Mouse (Mus musculus) midbrain, embryonic 14.5 days (tissue): ENCODE measurements at regions not wholly inside any gene's neighbourhood (a gene's known extent, or its start where the extent isn't known, plus 50 kb on each side); places are given as distances from the start of the nearest gene placed in this dataset.

Source experiments
- ATAC-seq: fragments of 200-750 bp; cut with Nextera tagmentation; 2 replicates; pipeline ENCODE4 v1.8.0; 2017; ENCODE audit warnings: moderate number of reproducible peaks, moderate library complexity; ENCODE audit not compliant: low FRiP score, low TSS enrichment
- DNase-seq: peaks from one replicate; pipeline ENCODE4 v3.0.0-alpha.2; 2015
- H3K27ac ChIP-seq: fragments of 300-500 bp; sonication (generic); replicated peaks from 2 replicates; pipeline ENCODE4 v1.5.1; 2014; ENCODE audit warnings: mild to moderate bottlenecking, low read depth, low read length, moderate library complexity
- H3K27me3 ChIP-seq: fragments of 300-500 bp; sonication (generic); 2 replicates; pipeline ENCODE4 v1.6.1; 2014; ENCODE audit warnings: low read length, control low read depth, mixed read lengths; ENCODE audit not compliant: control insufficient read depth, insufficient read depth
- H3K36me3 ChIP-seq: fragments of 300-500 bp; sonication (generic); 2 replicates; pipeline ENCODE4 v1.6.1; 2014; ENCODE audit warnings: low read length, control low read depth; ENCODE audit not compliant: control insufficient read depth, insufficient read depth
- H3K4me1 ChIP-seq: fragments of 300-500 bp; sonication (generic); 2 replicates; pipeline ENCODE4 v1.6.1; 2014; ENCODE audit warnings: mild to moderate bottlenecking, antibody characterized with exemption, low read length, control low read depth; ENCODE audit not compliant: control insufficient read depth, insufficient read depth
- H3K4me2 ChIP-seq: fragments of 300-500 bp; sonication (generic); 2 replicates; pipeline ENCODE4 v1.6.1; 2014; ENCODE audit warnings: mild to moderate bottlenecking, low read length, moderate library complexity
- H3K4me3 ChIP-seq: fragments of 300-500 bp; sonication (generic); replicated peaks from 2 replicates; pipeline ENCODE4 v1.5.1; 2014; ENCODE audit warnings: low read depth, low read length
- H3K9ac ChIP-seq: fragments of 300-500 bp; sonication (generic); replicated peaks from 2 replicates; pipeline ENCODE4 v1.6.1; 2014; ENCODE audit warnings: mild to moderate bottlenecking, low read length, moderate library complexity
- H3K9me3 ChIP-seq: fragments of 300-500 bp; sonication (generic); 2 replicates; pipeline ENCODE4 v1.6.1; 2016; ENCODE audit warnings: low read length, control low read depth, mixed read lengths; ENCODE audit not compliant: control insufficient read depth
- WGBS: fragments of 180-500 bp; shearing (Covaris S2); extraction: QIAGEN DNeasy Blood & Tissue Kit; methylation state at CpG from one replicate; pipeline ENCODE4 v1.1.7; 2014; 5-methylcytosine and 5-hydroxymethylcytosine counted together

- no peaks in the 10 kb centered on the region for H3K9me3 ChIP-seq
- DNase-seq (no peak), ATAC-seq (no peak)
- no peaks in the 10 kb centered on the region for H3K27me3 ChIP-seq
- no peak overlapping the region for H3K9ac ChIP-seq
- WGBS: 96% methylated on average over 2 of the region's 2 CpGs
- H3K36me3 ChIP-seq: no peaks in the 10 kb centered on the region
- no peak overlapping the region for H3K4me3 ChIP-seq
- no peaks in the 10 kb centered on the region for H3K4me1 ChIP-seq
- no peak overlapping the region for H3K27ac ChIP-seq
- H3K4me2 ChIP-seq: no peak overlapping the region
These were observed 117.9 kb downstream of the Maf start for GRCm38 (mm10) chr8:115589721-115590120.

- no peak for ATAC-seq
These were observed 118.5 kb downstream of the Maf start for GRCm38 (mm10) chr8:115589076-115589475.

DNA sequence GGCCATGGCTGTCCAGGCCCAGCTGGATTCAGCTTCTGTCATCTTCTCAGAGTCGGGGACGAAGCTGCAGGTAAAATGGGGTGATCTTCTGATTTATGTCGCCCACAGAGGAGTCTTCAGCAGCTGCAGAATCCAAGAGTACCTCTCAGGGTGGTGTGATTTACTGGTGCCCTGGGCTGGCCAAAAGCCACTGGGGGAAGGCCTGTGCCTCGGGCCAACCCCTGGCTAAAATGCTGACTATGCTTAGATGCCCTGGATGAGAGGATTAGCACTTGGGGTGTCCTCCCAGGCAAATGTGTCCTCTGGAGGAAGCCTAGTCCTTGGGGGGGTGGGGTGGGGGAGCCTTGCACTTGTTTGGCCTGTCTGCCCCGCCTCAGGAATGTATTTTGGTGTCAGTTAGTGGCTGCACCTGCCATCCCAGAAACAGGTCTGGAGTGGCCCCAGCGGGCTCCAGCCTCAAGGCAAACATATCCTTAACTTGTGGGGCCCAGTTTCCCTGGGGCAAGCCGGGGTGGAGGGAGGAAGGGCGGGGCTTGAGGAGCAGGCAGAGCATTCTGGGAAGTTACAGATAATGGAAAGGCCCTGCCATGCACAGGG lies 123.2 kb downstream of the Maf start:
- H3K9ac ChIP-seq: no peak overlapping the region
- no peaks in the 10 kb centered on the region for H3K9me3 ChIP-seq
- ATAC-seq: no peak
- no peaks in the 10 kb centered on the region for H3K36me3 ChIP-seq
- DNase-seq: no peak
- H3K27me3 ChIP-seq: no peaks in the 10 kb centered on the region
- H3K4me3 ChIP-seq: no peak overlapping the region
- no peaks in the 10 kb centered on the region for H3K4me1 ChIP-seq
- H3K4me2 ChIP-seq: no peak overlapping the region
- no peak overlapping the region for H3K27ac ChIP-seq
- 81% methylated on average over 8 of the region's 8 CpGs for WGBS

More at GRCm38 (mm10) chr8:115589076-115589475, 118.5 kb downstream of the Maf start:
- H3K4me2 ChIP-seq: no peak overlapping the region
- no peaks in the 10 kb centered on the region for H3K4me1 ChIP-seq
- no peak overlapping the region for H3K4me3 ChIP-seq
- no peaks in the 10 kb centered on the region for H3K36me3 ChIP-seq
- no peaks in the 10 kb centered on the region for H3K27me3 ChIP-seq
- DNase-seq: no peak
- 92% methylated on average over 2 of the region's 2 CpGs for WGBS
- H3K9ac ChIP-seq: no peak overlapping the region
- no peaks in the 10 kb centered on the region for H3K9me3 ChIP-seq
- H3K27ac ChIP-seq: no peak overlapping the region

GRCm38 (mm10) chr8:115583221-115583620 lies 124.4 kb downstream of the Maf start:
- 63% methylated on average over 5 of the region's 5 CpGs for WGBS
- no peak overlapping the region for H3K4me2 ChIP-seq
- DNase-seq (no peak), ATAC-seq (no peak)
- H3K4me3 ChIP-seq: no peak overlapping the region
- no peaks in the 10 kb centered on the region for H3K36me3 ChIP-seq
- no peaks in the 10 kb centered on the region for H3K9me3 ChIP-seq
- no peaks in the 10 kb centered on the region for H3K27me3 ChIP-seq
- H3K4me1 ChIP-seq: no peaks in the 10 kb centered on the region
- H3K9ac ChIP-seq: no peak overlapping the region
- no peak overlapping the region for H3K27ac ChIP-seq

DNA sequence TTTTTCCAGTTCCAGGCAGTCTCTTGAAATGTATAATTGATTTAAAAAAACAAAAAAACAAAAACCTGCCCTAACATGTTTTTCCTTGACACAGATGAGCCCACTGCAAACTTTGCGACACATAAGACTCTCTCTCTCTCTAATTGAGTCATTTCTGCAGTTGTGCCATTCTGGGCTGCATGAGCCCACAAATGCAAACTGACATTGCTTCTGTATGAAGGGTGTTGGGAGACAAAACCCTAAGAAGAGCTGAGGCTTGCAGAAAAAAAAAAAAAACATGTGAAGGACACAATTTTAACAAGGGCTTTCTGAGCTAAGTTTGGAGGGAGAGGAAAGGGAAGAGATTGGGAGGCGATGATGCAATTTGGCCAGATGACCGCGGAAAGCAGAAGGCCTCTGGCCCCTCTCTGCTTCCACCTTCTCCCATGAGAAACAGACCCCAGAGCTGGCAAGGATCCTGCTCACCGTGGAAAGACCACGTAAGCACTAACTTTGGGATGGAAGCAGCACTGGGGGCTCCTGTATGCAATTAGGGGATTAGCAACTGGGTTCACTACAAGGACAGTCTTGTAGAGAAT lies 125.6 kb downstream of the Maf start:
- no peaks in the 10 kb centered on the region for H3K27me3 ChIP-seq
- ATAC-seq (no peak), DNase-seq (no peak)
- no peaks in the 10 kb centered on the region for H3K36me3 ChIP-seq
- no peak overlapping the region for H3K27ac ChIP-seq
- no peaks in the 10 kb centered on the region for H3K4me1 ChIP-seq
- 91% methylated on average over 6 of the region's 6 CpGs for WGBS
- H3K9me3 ChIP-seq: no peaks in the 10 kb centered on the region
- H3K4me3 ChIP-seq: no peak overlapping the region
- H3K4me2 ChIP-seq: no peak overlapping the region
- H3K9ac ChIP-seq: no peak overlapping the region

DNA sequence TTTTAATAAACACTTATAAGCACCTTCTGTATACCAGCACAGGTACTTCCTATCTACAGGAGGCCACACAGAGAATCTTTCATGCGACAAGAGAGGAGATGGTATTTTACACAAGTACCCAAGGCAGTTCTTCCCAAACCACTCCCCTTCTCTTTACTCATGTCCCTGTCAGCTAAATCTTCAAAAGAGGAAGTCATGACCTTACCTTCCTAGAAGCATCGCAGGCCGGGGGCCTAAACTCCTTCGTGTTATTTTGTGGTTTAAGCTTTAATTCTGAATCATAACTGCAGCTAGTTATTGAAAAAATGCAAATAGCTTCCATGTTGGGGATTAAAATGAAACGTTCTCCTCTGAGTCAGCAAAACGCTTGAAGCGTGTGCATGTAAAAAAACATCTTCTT lies 139.2 kb downstream of the Maf start:
- H3K36me3 ChIP-seq: no peaks in the 10 kb centered on the region
- H3K9me3 ChIP-seq: no peaks in the 10 kb centered on the region
- no peak overlapping the region for H3K9ac ChIP-seq
- no peak overlapping the region for H3K4me2 ChIP-seq
- DNase-seq: no peak
- WGBS: 72% methylated on average over 7 of the region's 7 CpGs
- ATAC-seq: no peak
- no peaks in the 10 kb centered on the region for H3K27me3 ChIP-seq
- no peak overlapping the region for H3K27ac ChIP-seq
- no peak overlapping the region for H3K4me3 ChIP-seq
- no peaks in the 10 kb centered on the region for H3K4me1 ChIP-seq

DNA sequence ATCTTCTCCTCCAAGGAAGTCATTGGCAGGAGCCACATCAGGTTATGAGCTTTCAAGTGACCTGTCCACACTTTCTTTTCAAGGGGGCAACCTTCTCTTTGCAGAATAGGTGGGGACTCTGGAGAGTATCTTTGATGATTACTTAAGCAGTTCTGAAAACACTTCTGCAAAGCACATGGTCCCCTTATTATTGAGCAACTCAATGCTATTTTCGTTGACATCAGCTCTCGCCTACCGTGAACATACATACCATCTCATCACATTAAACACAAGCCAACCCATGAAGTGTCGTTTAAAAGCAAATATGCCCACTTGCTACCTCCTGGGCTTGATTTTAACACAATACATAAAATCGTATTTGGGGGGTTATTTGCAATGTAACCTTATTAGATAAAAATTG lies 141.8 kb downstream of the Maf start:
- Histone ChIP-seq H3K36me3 (no peaks in the 10 kb centered on the region), H3K4me2 (no peak overlapping the region), H3K27ac (no peak overlapping the region), H3K9me3 (no peaks in the 10 kb centered on the region), H3K4me1 (no peaks in the 10 kb centered on the region), H3K27me3 (no peaks in the 10 kb centered on the region), H3K4me3 (no peak overlapping the region), H3K9ac (no peak overlapping the region)
- DNase-seq (no peak), ATAC-seq (no peak)
- WGBS: 90% methylated on average over 5 of the region's 5 CpGs

GRCm38 (mm10) chr8:115562362-115562761 lies 145.2 kb downstream of the Maf start:
- H3K9ac ChIP-seq: no peak overlapping the region
- H3K4me1 ChIP-seq: no peaks in the 10 kb centered on the region

More at GRCm38 (mm10) chr8:115562362-115562761, 145.2 kb downstream of the Maf start:
- no peak overlapping the region for H3K4me3 ChIP-seq
- no peak for DNase-seq
- no peaks in the 10 kb centered on the region for H3K27me3 ChIP-seq
- H3K4me2 ChIP-seq: no peak overlapping the region
- no peaks in the 10 kb centered on the region for H3K9me3 ChIP-seq
- ATAC-seq: no peak
- WGBS: 27% methylated on average over 4 of the region's 4 CpGs
- no peaks in the 10 kb centered on the region for H3K36me3 ChIP-seq
- H3K27ac ChIP-seq: no peak overlapping the region
